ENCODE assay signal across 11 mouse cellular contexts in the genomic region with DNA sequence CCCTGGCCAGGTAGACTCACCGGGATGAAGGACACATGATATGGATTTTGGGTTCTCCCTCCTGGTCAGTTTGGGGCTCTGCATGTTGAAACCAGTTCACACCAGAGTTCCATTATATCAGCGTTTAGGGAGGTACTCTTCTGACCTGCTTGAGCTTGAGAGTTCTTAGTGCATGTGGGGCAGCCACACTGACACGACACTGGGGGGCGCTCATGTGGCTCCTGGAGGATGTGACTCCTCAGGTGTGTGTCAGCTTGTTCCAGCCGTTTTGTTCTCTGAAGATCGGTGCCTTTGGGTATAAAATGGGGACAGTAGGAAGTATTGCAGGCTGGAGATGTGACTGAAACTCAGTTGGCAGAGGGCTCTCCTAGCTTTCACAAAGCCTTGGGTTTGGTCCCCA. TPM values are rescaled to one million over a fixed set of nuclear protein-coding genes. Genes with fewer than 3 reads are reported as not detected.
DNase-seq lines count a peak whose midpoint lies in the region; ATAC-seq and TF ChIP-seq lines count a peak whose summit lies in the region.
"Had no signal": no experiment of that assay in that cellular context is flagged by ENCODE, and none has a peak within 500 bp of the region (broad histone marks: within the 10 kb centered on the region; RNA-seq: fewer than 3 reads in every experiment).

No protein-coding gene starts in this region.

- intact Hi-C loops in heart, postnatal 14 days (cut with DNase I): loop anchor here (5.0 kb wide), 1 partner anchor 223 kb away; no protein-coding TSS in a partner anchor

- WGBS in forebrain, postnatal 0 days: 35% methylated on average over 6 of the region's 6 CpGs
- 29% methylated on average over 6 of the region's 6 CpGs for WGBS in forebrain, embryonic 16.5 days

- H3K4me1 ChIP-seq in forebrain, postnatal 0 days (ENCODE audit: insufficient read depth): no peaks in the 10 kb centered on the region
- no peaks in the 10 kb centered on the region for H3K4me1 ChIP-seq in forebrain, embryonic 16.5 days (replicated peaks; ENCODE audit: control insufficient read depth, insufficient read depth, low read length)

- no peak for DNase-seq in forebrain, postnatal 0 days
- peak; percentile 45 to 75 for DNase-seq in spleen, postnatal 4 days (ENCODE audit: low spot score in 2 of 2)
- no peak for DNase-seq in spleen, adult 12 weeks (ENCODE audit: low spot score)
- peak; percentile 26 to 44 for DNase-seq in heart, postnatal 14 days
- no peak for DNase-seq in adipocyte (ENCODE audit: low spot score)

- no peak for ATAC-seq in forebrain, postnatal 0 days
- no peak for ATAC-seq in forebrain, embryonic 16.5 days
- peak; percentile 75 for ATAC-seq in megakaryocyte progenitor cell, adult 5-6 weeks (replicated peaks; ENCODE audit: poor library complexity)
- no peak for ATAC-seq in megakaryocyte-erythroid progenitor cell, adult 5-6 weeks (replicated peaks; ENCODE audit: low FRiP score, low TSS enrichment, poor library complexity, severe bottlenecking)

- no peaks in the 10 kb centered on the region for H3K9me3 ChIP-seq in forebrain, postnatal 0 days (ENCODE audit: low read length)
- H3K9me3 ChIP-seq in forebrain, embryonic 16.5 days (ENCODE audit: control insufficient read depth, low read length): no peaks in the 10 kb centered on the region
- H3K9me3 ChIP-seq: G1E; megakaryocyte, embryonic 14.5 days had no signal

- H3K27ac ChIP-seq in forebrain, postnatal 0 days (ENCODE audit: low read depth, low read length): no peak overlapping the region
- no peak overlapping the region for H3K27ac ChIP-seq in forebrain, embryonic 16.5 days (ENCODE audit: low read length)

- TF ChIP-seq CTCF in forebrain, postnatal 0 days (IDR thresholded peaks at IDR 0.05; ENCODE audit: low read depth): peak; percentile 24; the same call in 1 of the 2 replicates

- H3K9ac ChIP-seq in forebrain, postnatal 0 days: no peak overlapping the region
- no peak overlapping the region for H3K9ac ChIP-seq in forebrain, embryonic 16.5 days (replicated peaks; ENCODE audit: low read depth, low read length)

- no peaks in the 10 kb centered on the region for H3K27me3 ChIP-seq in forebrain, postnatal 0 days (ENCODE audit: insufficient read depth, low read length)
- no peaks in the 10 kb centered on the region for H3K27me3 ChIP-seq in forebrain, embryonic 16.5 days (replicated peaks; ENCODE audit: control insufficient read depth, insufficient read depth, low read length)

- no peak overlapping the region for H3K4me2 ChIP-seq in forebrain, postnatal 0 days (ENCODE audit: low read depth)
- no peak overlapping the region for H3K4me2 ChIP-seq in forebrain, embryonic 16.5 days (ENCODE audit: low read length)

- no peak overlapping the region for H3K4me3 ChIP-seq in forebrain, postnatal 0 days (ENCODE audit: low read depth, low read length)
- H3K4me3 ChIP-seq in forebrain, embryonic 16.5 days (replicated peaks; ENCODE audit: low read length): no peak overlapping the region
- H3K4me3 ChIP-seq: megakaryocyte, embryonic 14.5 days had no signal

- no peaks in the 10 kb centered on the region for H3K36me3 ChIP-seq in forebrain, postnatal 0 days (ENCODE audit: insufficient read depth)
- no peaks in the 10 kb centered on the region for H3K36me3 ChIP-seq in forebrain, embryonic 16.5 days (ENCODE audit: control insufficient read depth, insufficient read depth)
- H3K36me3 ChIP-seq: G1E had no signal

RNA-seq across cellular contexts. Expression of gene Cryba1, which starts 18.9 kb away (rescaled TPM):
- total RNA-seq in forebrain, postnatal 0 days (2014; rRNA removed): 0.23 and 0.95 TPM in 2 replicates
- polyA plus RNA-seq in forebrain, postnatal 0 days (2015; fragmentation: Nextera tagmentation; extraction: Ambion mirVana): 0.41 and 0.88 TPM in 2 replicates
- 0.19 and 0.66 TPM in 2 replicates for polyA plus RNA-seq in forebrain, embryonic 16.5 days (2015; fragmentation: Nextera tagmentation; extraction: Ambion mirVana)
- not detected for total RNA-seq in heart, postnatal 14 days (2021)
- total RNA-seq in megakaryocyte progenitor cell, adult 5-6 weeks (2015): not detected in 2 replicates
- not detected in 2 replicates for total RNA-seq in megakaryocyte progenitor cell, adult 5-6 weeks (2017)
- total RNA-seq in megakaryocyte-erythroid progenitor cell, adult 5-6 weeks (2014; fragmentation: Nextera tagmentation): not detected in 2 replicates
- not detected in 2 replicates for total RNA-seq in megakaryocyte-erythroid progenitor cell, adult 5-6 weeks (2017)
- polyA plus RNA-seq: G1E had no signal

RNA-seq across cellular contexts. Expression of gene Myo18a, which starts 19.1 kb away (rescaled TPM):
- 67.5 and 85.2 TPM in 2 replicates for total RNA-seq in forebrain, postnatal 0 days (2014; rRNA removed)
- polyA plus RNA-seq in forebrain, postnatal 0 days (2015; fragmentation: Nextera tagmentation; extraction: Ambion mirVana): 23.9 and 33.8 TPM in 2 replicates
- polyA plus RNA-seq in forebrain, embryonic 16.5 days (2015; fragmentation: Nextera tagmentation; extraction: Ambion mirVana): 54.8 and 59.8 TPM in 2 replicates
- 100 to 1,000 TPM; 252 to 259 TPM for total RNA-seq in heart, postnatal 14 days (2021)
- total RNA-seq in megakaryocyte progenitor cell, adult 5-6 weeks (2015): 23.1 and 25.1 TPM in 2 replicates
- 71.4 and 99.8 TPM in 2 replicates for total RNA-seq in megakaryocyte progenitor cell, adult 5-6 weeks (2017)
- total RNA-seq in megakaryocyte-erythroid progenitor cell, adult 5-6 weeks (2014; fragmentation: Nextera tagmentation): 69.3 and 99.2 TPM in 2 replicates
- total RNA-seq in megakaryocyte-erythroid progenitor cell, adult 5-6 weeks (2017): 84.3 and 107 TPM in 2 replicates

RNA-seq across cellular contexts. Expression of gene Gm10277, which starts 43.6 kb away (rescaled TPM):
- not detected in 2 replicates for total RNA-seq in forebrain, postnatal 0 days (2014; rRNA removed)
- polyA plus RNA-seq in forebrain, postnatal 0 days (2015; fragmentation: Nextera tagmentation; extraction: Ambion mirVana): 0.29 TPM in 1 of 2 replicates, not detected in the other
- 0.99 and 3.3 TPM in 2 replicates for polyA plus RNA-seq in forebrain, embryonic 16.5 days (2015; fragmentation: Nextera tagmentation; extraction: Ambion mirVana)
- total RNA-seq in heart, postnatal 14 days (2021): not detected
- not detected in 2 replicates for total RNA-seq in megakaryocyte progenitor cell, adult 5-6 weeks (2015)
- total RNA-seq in megakaryocyte progenitor cell, adult 5-6 weeks (2017): not detected in 2 replicates
- total RNA-seq in megakaryocyte-erythroid progenitor cell, adult 5-6 weeks (2014; fragmentation: Nextera tagmentation): not detected in 2 replicates
- total RNA-seq in megakaryocyte-erythroid progenitor cell, adult 5-6 weeks (2017): not detected in 2 replicates
- polyA plus RNA-seq: frontal cortex, adult 2 months; G1E had no signal

RNA-seq across cellular contexts. Expression of gene Nufip2, which starts 58.0 kb away (rescaled TPM):
- 42.9 and 52.0 TPM in 2 replicates for total RNA-seq in forebrain, postnatal 0 days (2014; rRNA removed)
- 1.7 and 3.0 TPM in 2 replicates for polyA plus RNA-seq in forebrain, postnatal 0 days (2015; fragmentation: Nextera tagmentation; extraction: Ambion mirVana)
- polyA plus RNA-seq in forebrain, embryonic 16.5 days (2015; fragmentation: Nextera tagmentation; extraction: Ambion mirVana): 2.7 and 3.6 TPM in 2 replicates
- 10 to 100 TPM; 58.9 to 61.9 TPM for total RNA-seq in heart, postnatal 14 days (2021)
- 68.5 and 75.4 TPM in 2 replicates for total RNA-seq in megakaryocyte progenitor cell, adult 5-6 weeks (2015)
- total RNA-seq in megakaryocyte progenitor cell, adult 5-6 weeks (2017): 76.5 and 98.4 TPM in 2 replicates
- total RNA-seq in megakaryocyte-erythroid progenitor cell, adult 5-6 weeks (2014; fragmentation: Nextera tagmentation): 60.0 and 67.4 TPM in 2 replicates
- 78.5 and 79.1 TPM in 2 replicates for total RNA-seq in megakaryocyte-erythroid progenitor cell, adult 5-6 weeks (2017)

Comparison
In these comparisons a context has a peak if more than half of its experiments do, and no peak if none do; other contexts are left out.
1. DNase-seq: peak in spleen, postnatal 4 days (2 of 2) and heart, postnatal 14 days (2 of 2); none in forebrain, postnatal 0 days (single experiment), spleen, adult 12 weeks (single experiment) and adipocyte (single experiment).